Mouse (Mus musculus): ENCODE measurements at regions not wholly inside any gene's neighbourhood (a gene's known extent, or its start where the extent isn't known, plus 50 kb on each side); places are given as distances from the start of the nearest gene placed in this dataset.
A peak's percentile ranks its signal among the peaks of the same experiment; 100 is the strongest.

- TF ChIP-seq POLR2A (IDR thresholded peaks at IDR 0.05; ENCODE audit: borderline replicate concordance, extremely low read depth, low read depth, low read length) (no peak), CTCF (IDR thresholded peaks at IDR 0.05; ENCODE audit: insufficient read depth, low read length) (no peak)
- Histone ChIP-seq H3K4me3 (replicated peaks; ENCODE audit: extremely low read depth, low read depth, low read length) (no peak overlapping the region), H3K4me1 (ENCODE audit: control insufficient read depth, insufficient read depth, low read length) (no peaks in the 10 kb centered on the region)
- DNase-seq = no peak
- WGBS = 68% methylated on average over 2 of the region's 2 CpGs
Observed at GRCm38 (mm10) chr9:23651300-23651699, 428.4 kb downstream of the Bmper start.

- Histone ChIP-seq H3K4me3 (replicated peaks; ENCODE audit: extremely low read depth, low read depth, low read length) (no peak overlapping the region), H3K4me1 (ENCODE audit: control insufficient read depth, insufficient read depth, low read length) (no peaks in the 10 kb centered on the region)
- DNase-seq = no peak
- 52% methylated on average over 2 of the region's 2 CpGs for WGBS
- TF ChIP-seq CTCF (IDR thresholded peaks at IDR 0.05; ENCODE audit: insufficient read depth, low read length) (no peak), POLR2A (IDR thresholded peaks at IDR 0.05; ENCODE audit: borderline replicate concordance, extremely low read depth, low read depth, low read length) (no peak)
Observed at GRCm38 (mm10) chr9:23653086-23653485, 430.2 kb downstream of the Bmper start.

DNA sequence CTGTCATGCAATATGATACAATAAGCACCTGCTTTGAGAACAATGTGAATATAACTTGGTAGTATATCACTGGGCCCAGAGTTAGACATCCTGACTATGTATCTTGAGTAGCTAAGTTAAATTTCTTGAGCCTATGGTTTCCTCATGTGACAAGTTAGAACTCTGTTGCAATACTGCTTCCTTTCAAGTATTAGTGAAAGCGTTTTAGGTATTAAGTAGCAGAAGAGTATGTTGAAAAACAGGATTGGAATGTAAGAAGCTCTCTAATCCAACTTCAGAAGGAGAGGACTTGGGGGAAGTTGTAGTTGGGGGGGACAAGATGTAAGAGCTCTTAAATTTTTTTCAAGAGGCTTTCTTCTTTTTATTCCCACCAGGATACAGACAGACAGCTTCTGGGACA is 431.9 kb downstream of the Bmper start:
- 41% methylated on average over 1 of the region's 1 CpGs for WGBS
- DNase-seq = no peak
- no peak for TF ChIP-seq POLR2A (IDR thresholded peaks at IDR 0.05; ENCODE audit: borderline replicate concordance, extremely low read depth, low read depth, low read length)
- no peak for TF ChIP-seq CTCF (IDR thresholded peaks at IDR 0.05; ENCODE audit: insufficient read depth, low read length)
- Histone ChIP-seq H3K4me1 (ENCODE audit: control insufficient read depth, insufficient read depth, low read length) (no peaks in the 10 kb centered on the region), H3K4me3 (replicated peaks; ENCODE audit: extremely low read depth, low read depth, low read length) (no peak overlapping the region)

- TF ChIP-seq POLR2A (IDR thresholded peaks at IDR 0.05; ENCODE audit: borderline replicate concordance, extremely low read depth, low read depth, low read length) = no peak
- TF ChIP-seq CTCF (IDR thresholded peaks at IDR 0.05; ENCODE audit: insufficient read depth, low read length) = no peak
- no peak overlapping the region for H3K4me3 ChIP-seq (replicated peaks; ENCODE audit: extremely low read depth, low read depth, low read length)
- no peaks in the 10 kb centered on the region for H3K4me1 ChIP-seq (ENCODE audit: control insufficient read depth, insufficient read depth, low read length)
- DNase-seq = no peak
Observed at GRCm38 (mm10) chr9:23665960-23666359, 431.8 kb upstream of the Npsr1 start.

- 71% methylated on average over 4 of the region's 4 CpGs for WGBS
- TF ChIP-seq CTCF (IDR thresholded peaks at IDR 0.05; ENCODE audit: insufficient read depth, low read length) (no peak), POLR2A (IDR thresholded peaks at IDR 0.05; ENCODE audit: borderline replicate concordance, extremely low read depth, low read depth, low read length) (no peak)
- no peak for DNase-seq
Observed at GRCm38 (mm10) chr9:23669230-23669629, 428.6 kb upstream of the Npsr1 start.

DNA sequence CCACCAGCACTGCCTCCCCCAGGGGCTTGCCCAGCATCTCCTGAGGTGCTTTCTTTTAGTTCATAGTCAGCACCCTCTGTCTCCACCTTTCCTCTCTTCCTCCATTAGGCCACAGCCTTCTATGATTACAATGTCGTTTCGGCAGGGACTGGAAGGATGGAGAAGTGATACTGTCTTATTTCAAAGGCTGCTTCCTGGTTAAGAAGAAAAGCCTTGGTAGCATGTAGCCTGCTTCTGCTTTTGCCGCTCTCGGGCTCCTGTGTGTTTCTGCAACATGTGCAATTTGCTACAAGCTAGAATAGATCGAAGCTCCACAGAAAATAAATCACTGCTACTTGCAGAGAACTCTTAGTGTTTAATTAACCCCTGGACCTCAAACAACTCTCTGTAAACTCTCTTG is 427.2 kb upstream of the Npsr1 start:
- Histone ChIP-seq H3K4me3 (replicated peaks; ENCODE audit: extremely low read depth, low read depth, low read length) (no peak overlapping the region), H3K4me1 (ENCODE audit: control insufficient read depth, insufficient read depth, low read length) (no peaks in the 10 kb centered on the region)
- no peak for DNase-seq
- TF ChIP-seq POLR2A (IDR thresholded peaks at IDR 0.05; ENCODE audit: borderline replicate concordance, extremely low read depth, low read depth, low read length) = no peak
- TF ChIP-seq CTCF (IDR thresholded peaks at IDR 0.05; ENCODE audit: insufficient read depth, low read length) = no peak
- 27% methylated on average over 5 of the region's 5 CpGs for WGBS

More at GRCm38 (mm10) chr9:23669230-23669629, 428.6 kb upstream of the Npsr1 start:
- H3K4me3 ChIP-seq (replicated peaks; ENCODE audit: extremely low read depth, low read depth, low read length) = no peak overlapping the region
- H3K4me1 ChIP-seq (ENCODE audit: control insufficient read depth, insufficient read depth, low read length) = no peaks in the 10 kb centered on the region

DNA sequence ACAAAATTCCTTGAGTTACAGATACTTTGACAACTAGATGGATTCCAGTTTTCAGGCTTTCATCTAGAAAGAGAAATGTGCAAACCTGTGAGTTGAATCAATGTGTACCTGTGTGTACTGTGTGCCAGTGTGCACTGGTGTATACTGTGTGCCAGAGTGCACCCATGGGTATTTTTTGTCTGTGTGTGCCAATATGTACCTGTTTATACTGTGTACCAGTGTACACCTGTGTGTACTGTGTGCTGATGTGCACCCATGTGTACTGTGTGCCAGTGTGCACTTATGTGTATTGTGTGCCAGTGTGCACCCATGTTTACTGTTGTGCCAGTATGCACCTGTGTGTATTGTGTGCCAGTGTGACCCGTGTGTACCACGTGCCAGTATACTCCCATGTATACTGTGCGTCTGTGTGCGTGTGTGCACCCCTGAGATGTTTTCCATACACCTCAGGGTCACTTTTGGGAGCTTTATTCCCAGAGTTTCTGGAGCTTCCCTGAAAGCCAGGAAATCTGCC is 424.4 kb upstream of the Npsr1 start:
- DNase-seq = no peak
- WGBS = 90% methylated on average over 4 of the region's 4 CpGs
- Histone ChIP-seq H3K4me3 (replicated peaks; ENCODE audit: extremely low read depth, low read depth, low read length) (no peak overlapping the region), H3K4me1 (ENCODE audit: control insufficient read depth, insufficient read depth, low read length) (no peaks in the 10 kb centered on the region)
- TF ChIP-seq CTCF (IDR thresholded peaks at IDR 0.05; ENCODE audit: insufficient read depth, low read length) (no peak), POLR2A (IDR thresholded peaks at IDR 0.05; ENCODE audit: borderline replicate concordance, extremely low read depth, low read depth, low read length) (no peak)

DNA sequence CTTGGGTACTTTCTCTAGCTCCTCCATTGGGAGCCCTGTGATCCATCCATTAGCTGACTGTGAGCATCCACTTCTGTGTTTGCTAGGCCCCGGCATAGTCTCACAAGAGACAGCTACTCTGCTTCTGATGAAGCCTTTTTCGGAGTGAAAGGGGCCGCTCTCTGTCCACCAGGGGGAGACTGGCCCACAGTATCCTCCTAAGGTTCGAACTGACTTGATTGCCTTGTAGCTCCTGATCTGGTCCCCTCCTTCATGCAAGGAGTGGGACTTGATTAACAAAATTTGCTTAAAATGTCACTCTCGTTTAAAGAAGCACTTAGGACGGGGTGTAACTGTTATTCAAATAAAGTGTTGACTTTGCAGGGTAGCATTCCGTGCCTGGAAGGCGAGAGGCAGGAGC is 423.0 kb upstream of the Npsr1 start:
- Histone ChIP-seq H3K4me3 (replicated peaks; ENCODE audit: extremely low read depth, low read depth, low read length) (no peak overlapping the region), H3K4me1 (ENCODE audit: control insufficient read depth, insufficient read depth, low read length) (no peaks in the 10 kb centered on the region)
- 38% methylated on average over 8 of the region's 8 CpGs for WGBS
- peak; percentile 31; the same call in 1 of the 2 replicates for TF ChIP-seq CTCF (IDR thresholded peaks at IDR 0.05; ENCODE audit: insufficient read depth, low read length)
- TF ChIP-seq POLR2A (IDR thresholded peaks at IDR 0.05; ENCODE audit: borderline replicate concordance, extremely low read depth, low read depth, low read length) = no peak
- DNase-seq = no peak

GRCm38 (mm10) chr9:23689456-23689855 is 408.3 kb upstream of the Npsr1 start:
- DNase-seq = no peak
- no peaks in the 10 kb centered on the region for H3K4me1 ChIP-seq (ENCODE audit: control insufficient read depth, insufficient read depth, low read length)
- H3K4me3 ChIP-seq (replicated peaks; ENCODE audit: extremely low read depth, low read depth, low read length) = no peak overlapping the region
- no peak for TF ChIP-seq CTCF (IDR thresholded peaks at IDR 0.05; ENCODE audit: insufficient read depth, low read length)
- TF ChIP-seq POLR2A (IDR thresholded peaks at IDR 0.05; ENCODE audit: borderline replicate concordance, extremely low read depth, low read depth, low read length) = no peak

- no peak overlapping the region for H3K4me3 ChIP-seq (replicated peaks; ENCODE audit: extremely low read depth, low read depth, low read length)
- TF ChIP-seq CTCF (IDR thresholded peaks at IDR 0.05; ENCODE audit: insufficient read depth, low read length) (no peak), POLR2A (IDR thresholded peaks at IDR 0.05; ENCODE audit: borderline replicate concordance, extremely low read depth, low read depth, low read length) (no peak)
- WGBS = 66% methylated on average over 8 of the region's 8 CpGs
Observed at GRCm38 (mm10) chr9:23692768-23693441, 404.9 kb upstream of the Npsr1 start.

More at GRCm38 (mm10) chr9:23692768-23693441, 404.9 kb upstream of the Npsr1 start:
- H3K4me1 ChIP-seq (ENCODE audit: control insufficient read depth, insufficient read depth, low read length) = no peaks in the 10 kb centered on the region; the same call in 1 of the 2 replicates
- DNase-seq = no peak

Data from lung, adult 2 months (tissue).